Mouse (Mus musculus): ENCODE results near the gene Tjap1. TPM values are rescaled to one million over a fixed set of nuclear protein-coding genes. Genes with fewer than 3 reads are reported as not detected.

The Tjap1 gene
- polyA plus RNA-seq, 1 experiment from 2014 or later = 48.8 TPM

DNA sequence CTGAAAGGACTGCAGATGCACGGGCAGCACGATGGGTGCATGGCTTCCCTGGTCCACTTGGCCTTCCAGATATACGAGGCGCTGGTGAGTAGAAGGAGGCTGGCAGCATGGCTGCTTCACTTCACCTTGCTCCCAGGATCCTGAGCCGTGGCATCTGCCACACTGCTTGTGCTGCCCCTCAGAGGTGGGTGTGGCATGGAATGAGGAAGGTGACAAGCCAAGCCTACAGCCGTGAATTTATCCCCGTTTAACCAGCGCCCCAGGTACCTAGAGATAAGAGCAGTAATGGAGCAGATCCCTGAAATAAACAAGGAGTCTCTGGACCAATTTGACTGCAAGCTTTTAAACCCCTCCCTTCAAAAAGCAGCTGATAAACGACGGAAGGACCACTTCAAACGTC lies 41.4 kb downstream of the Tjap1 start:
- H3K27ac ChIP-seq (ENCODE audit: low read depth, low read length) = no peak overlapping the region
- H3K4me1 ChIP-seq (ENCODE audit: control insufficient read depth, insufficient read depth, low read length) = peaks cover under 1% of the 10 kb centered on the region; the same call in 1 of the 2 replicates
- no peak overlapping the region for H3K4me3 ChIP-seq (ENCODE audit: low read depth, low read length)
- no peaks in the 10 kb centered on the region for H3K27me3 ChIP-seq (ENCODE audit: control insufficient read depth, insufficient read depth, low read length)
- H3K36me3 ChIP-seq (ENCODE audit: control insufficient read depth, insufficient read depth, low read length) = peaks cover 42% of the 10 kb centered on the region
- H3K9ac ChIP-seq (ENCODE audit: low read length) = no peak overlapping the region
- no peaks in the 10 kb centered on the region for H3K9me3 ChIP-seq (ENCODE audit: control insufficient read depth, low read length)
- DNase-seq (ENCODE audit: low spot score) (no peak), ATAC-seq (ENCODE audit: insufficient read depth, low FRiP score, low TSS enrichment) (no peak)
- no peak overlapping the region for H3K4me2 ChIP-seq (ENCODE audit: low read depth)
- 87% methylated on average over 11 of the region's 11 CpGs for WGBS

DNA sequence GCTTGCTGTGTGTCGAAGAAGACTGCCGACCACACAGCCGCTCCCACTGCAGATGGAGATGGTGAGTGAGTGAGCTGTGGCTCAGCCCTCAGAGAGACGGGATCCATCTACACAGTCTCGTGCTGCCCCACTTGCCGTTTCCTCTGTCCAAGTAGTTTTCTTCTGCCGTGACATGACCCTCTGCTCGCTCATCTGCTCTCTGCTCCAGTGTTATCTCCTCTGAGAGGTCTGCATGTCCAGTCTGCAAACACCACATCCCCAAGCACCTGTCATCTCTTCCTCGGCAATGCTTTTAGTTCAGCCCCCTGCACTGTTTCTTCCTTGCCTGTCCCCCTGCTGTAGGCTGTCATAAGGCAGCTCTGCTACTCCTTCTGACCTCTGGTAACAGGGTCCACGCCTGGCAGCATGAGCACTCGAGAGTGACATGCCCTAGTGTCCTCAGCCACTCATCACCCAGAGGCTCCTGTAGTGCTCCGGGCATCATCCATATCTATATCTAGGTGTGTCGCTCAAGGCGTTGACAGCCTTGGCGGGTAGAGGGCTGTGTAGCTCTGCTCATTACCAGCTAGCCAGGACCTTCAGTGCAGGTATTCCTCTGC lies 43.2 kb downstream of the Tjap1 start:
- no peaks in the 10 kb centered on the region for H3K4me1 ChIP-seq (ENCODE audit: control insufficient read depth, insufficient read depth, low read length)
- H3K27ac ChIP-seq (ENCODE audit: low read depth, low read length) = no peak overlapping the region
- H3K9me3 ChIP-seq (ENCODE audit: control insufficient read depth, low read length) = no peaks in the 10 kb centered on the region
- 92% methylated on average over 15 of the region's 15 CpGs for WGBS
- H3K36me3 ChIP-seq (ENCODE audit: control insufficient read depth, insufficient read depth, low read length) = peaks cover 39% of the 10 kb centered on the region
- no peaks in the 10 kb centered on the region for H3K27me3 ChIP-seq (ENCODE audit: control insufficient read depth, insufficient read depth, low read length)
- ATAC-seq (ENCODE audit: insufficient read depth, low FRiP score, low TSS enrichment) = no peak
- no peak overlapping the region for H3K4me2 ChIP-seq (ENCODE audit: low read depth)
- no peak for DNase-seq (ENCODE audit: low spot score)
- H3K4me3 ChIP-seq (ENCODE audit: low read depth, low read length) = no peak overlapping the region
- no peak overlapping the region for H3K9ac ChIP-seq (ENCODE audit: low read length)

DNA sequence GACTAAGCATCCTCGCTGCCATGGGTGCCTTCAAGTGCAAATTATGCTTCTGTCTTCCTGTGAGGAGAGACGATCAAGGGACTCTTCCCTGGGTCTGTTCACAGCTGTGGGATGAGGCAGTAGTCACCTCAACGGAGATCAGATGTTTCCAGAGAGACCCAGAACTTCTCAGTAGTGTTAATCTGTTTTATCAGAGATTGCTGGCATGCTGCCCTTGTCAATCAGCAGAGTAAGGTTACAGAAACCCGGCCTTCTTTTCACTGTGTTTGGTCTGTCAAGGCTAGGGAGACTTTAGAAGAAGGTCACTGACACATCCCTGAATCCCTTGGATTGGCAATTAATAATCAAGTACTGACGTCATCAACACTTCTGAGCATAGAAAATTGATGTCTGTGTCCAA lies 45.3 kb downstream of the Tjap1 start:
- H3K36me3 ChIP-seq (ENCODE audit: control insufficient read depth, insufficient read depth, low read length) = peaks cover 35% of the 10 kb centered on the region
- DNase-seq (ENCODE audit: low spot score) (no peak), ATAC-seq (ENCODE audit: insufficient read depth, low FRiP score, low TSS enrichment) (no peak)
- no peak overlapping the region for H3K4me2 ChIP-seq (ENCODE audit: low read depth)
- H3K9me3 ChIP-seq (ENCODE audit: control insufficient read depth, low read length) = no peaks in the 10 kb centered on the region
- no peaks in the 10 kb centered on the region for H3K4me1 ChIP-seq (ENCODE audit: control insufficient read depth, insufficient read depth, low read length)
- 88% methylated on average over 5 of the region's 5 CpGs for WGBS
- no peaks in the 10 kb centered on the region for H3K27me3 ChIP-seq (ENCODE audit: control insufficient read depth, insufficient read depth, low read length)
- no peak overlapping the region for H3K9ac ChIP-seq (ENCODE audit: low read length)
- no peak overlapping the region for H3K27ac ChIP-seq (ENCODE audit: low read depth, low read length)
- no peak overlapping the region for H3K4me3 ChIP-seq (ENCODE audit: low read depth, low read length)

DNA sequence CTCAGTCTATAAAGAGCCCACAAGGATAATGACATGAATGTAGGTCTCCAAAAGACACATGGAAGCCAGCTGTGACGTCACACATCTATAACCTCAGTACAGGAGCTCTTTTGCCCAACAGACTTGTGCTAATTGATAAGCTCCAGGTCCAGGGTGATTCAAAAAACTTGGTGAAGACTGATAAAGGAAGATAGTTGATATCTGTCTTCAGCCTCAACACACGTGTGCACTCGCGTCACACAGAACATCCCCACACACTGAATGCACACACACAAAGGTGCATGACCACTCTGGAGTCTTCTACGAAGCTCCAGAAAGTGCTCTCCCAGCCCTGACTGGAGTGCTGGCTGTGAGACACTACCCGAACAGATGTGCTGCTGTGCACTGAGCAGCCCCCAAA lies 45.7 kb downstream of the Tjap1 start:
- Histone ChIP-seq H3K9ac (ENCODE audit: low read length) (no peak overlapping the region), H3K4me3 (ENCODE audit: low read depth, low read length) (no peak overlapping the region), H3K27me3 (ENCODE audit: control insufficient read depth, insufficient read depth, low read length) (no peaks in the 10 kb centered on the region), H3K9me3 (ENCODE audit: control insufficient read depth, low read length) (no peaks in the 10 kb centered on the region), H3K4me2 (ENCODE audit: low read depth) (no peak overlapping the region), H3K36me3 (ENCODE audit: control insufficient read depth, insufficient read depth, low read length) (peaks cover 31% of the 10 kb centered on the region), H3K27ac (ENCODE audit: low read depth, low read length) (no peak overlapping the region), H3K4me1 (ENCODE audit: control insufficient read depth, insufficient read depth, low read length) (no peaks in the 10 kb centered on the region)
- 91% methylated on average over 6 of the region's 6 CpGs for WGBS
- ATAC-seq (ENCODE audit: insufficient read depth, low FRiP score, low TSS enrichment) (no peak), DNase-seq (ENCODE audit: low spot score) (no peak)

DNA sequence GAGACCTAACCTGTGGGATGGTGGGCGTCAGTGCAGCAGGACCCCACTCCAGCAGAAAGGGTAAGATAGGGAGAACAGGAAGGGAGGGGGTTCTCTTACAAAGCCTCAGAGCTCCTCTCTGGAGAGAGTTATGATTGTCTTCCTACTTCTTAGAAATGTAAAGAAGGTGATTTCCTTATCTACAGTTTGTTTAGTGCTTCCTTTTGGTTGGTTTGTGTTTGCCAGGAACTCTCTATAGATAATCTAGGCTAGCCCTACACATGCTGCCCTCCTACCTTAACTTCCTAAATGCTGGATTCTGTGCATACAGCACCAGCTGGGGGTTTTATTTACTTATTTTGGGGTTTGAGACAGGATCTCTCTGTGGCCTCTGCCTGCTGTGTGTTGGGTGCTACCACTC lies 46.8 kb downstream of the Tjap1 start:
- H3K9ac ChIP-seq (ENCODE audit: low read length) = no peak overlapping the region
- H3K36me3 ChIP-seq (ENCODE audit: control insufficient read depth, insufficient read depth, low read length) = peaks cover 24% of the 10 kb centered on the region

DNA sequence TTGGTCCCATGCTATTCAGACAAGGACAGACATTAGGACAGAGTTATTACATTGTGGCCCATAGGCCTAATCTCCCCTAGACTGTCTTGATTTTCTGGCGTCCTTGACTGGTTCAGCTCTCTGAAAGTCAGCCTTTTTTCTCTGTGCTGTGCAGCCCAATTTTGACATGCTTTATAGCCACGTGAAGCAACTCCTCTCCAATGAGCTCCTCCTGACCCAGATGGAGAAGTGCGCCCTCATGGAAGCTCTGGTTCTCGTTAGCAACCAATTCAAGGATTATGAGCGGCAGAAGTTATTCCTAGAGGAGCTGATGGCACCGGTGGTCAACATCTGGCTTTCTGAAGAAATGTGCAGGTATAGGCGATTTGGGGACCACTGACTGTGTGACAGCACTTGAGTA lies 55.2 kb downstream of the Tjap1 start:
- no peak for DNase-seq (ENCODE audit: low spot score)
- Histone ChIP-seq H3K9ac (ENCODE audit: low read length) (no peak overlapping the region), H3K36me3 (ENCODE audit: control insufficient read depth, insufficient read depth, low read length) (peaks cover 36% of the 10 kb centered on the region), H3K4me2 (ENCODE audit: low read depth) (no peak overlapping the region), H3K4me1 (ENCODE audit: control insufficient read depth, insufficient read depth, low read length) (no peaks in the 10 kb centered on the region), H3K9me3 (ENCODE audit: control insufficient read depth, low read length) (no peaks in the 10 kb centered on the region), H3K4me3 (ENCODE audit: low read depth, low read length) (no peak overlapping the region), H3K27ac (ENCODE audit: low read depth, low read length) (no peak overlapping the region), H3K27me3 (ENCODE audit: control insufficient read depth, insufficient read depth, low read length) (no peaks in the 10 kb centered on the region)
- 85% methylated on average over 7 of the region's 7 CpGs for WGBS
- ATAC-seq (ENCODE audit: insufficient read depth, low FRiP score, low TSS enrichment) = no peak

More for the DNA sequence above, 46.8 kb downstream of the Tjap1 start:
- WGBS = 80% methylated on average over 1 of the region's 1 CpGs
- Histone ChIP-seq H3K9me3 (ENCODE audit: control insufficient read depth, low read length) (no peaks in the 10 kb centered on the region), H3K4me3 (ENCODE audit: low read depth, low read length) (no peak overlapping the region), H3K27ac (ENCODE audit: low read depth, low read length) (no peak overlapping the region), H3K27me3 (ENCODE audit: control insufficient read depth, insufficient read depth, low read length) (no peaks in the 10 kb centered on the region), H3K4me2 (ENCODE audit: low read depth) (no peak overlapping the region), H3K4me1 (ENCODE audit: control insufficient read depth, insufficient read depth, low read length) (no peaks in the 10 kb centered on the region)
- DNase-seq (ENCODE audit: low spot score) (no peak), ATAC-seq (ENCODE audit: insufficient read depth, low FRiP score, low TSS enrichment) (no peak)

DNA sequence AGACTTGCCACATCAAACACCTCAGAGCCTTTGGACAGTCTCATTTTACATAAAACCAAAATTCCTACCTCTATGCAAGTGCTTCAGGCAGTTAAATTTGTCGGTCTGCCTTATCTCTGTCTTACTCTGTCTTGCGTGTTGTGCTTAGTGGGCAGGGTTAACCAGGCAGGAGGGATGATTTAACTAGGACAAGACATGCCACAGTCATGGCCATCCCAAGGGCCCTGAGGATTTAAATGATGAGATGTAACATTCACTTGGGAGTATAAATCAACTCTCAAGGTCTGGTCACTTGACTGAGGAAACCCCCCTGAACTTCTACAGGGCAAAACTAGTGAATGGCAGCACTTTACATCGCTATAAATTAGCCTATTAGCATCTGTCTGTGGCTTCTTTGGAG lies 61.2 kb downstream of the Tjap1 start:
- Histone ChIP-seq H3K36me3 (ENCODE audit: control insufficient read depth, insufficient read depth, low read length) (peaks cover 31% of the 10 kb centered on the region), H3K27me3 (ENCODE audit: control insufficient read depth, insufficient read depth, low read length) (no peaks in the 10 kb centered on the region), H3K4me1 (ENCODE audit: control insufficient read depth, insufficient read depth, low read length) (no peaks in the 10 kb centered on the region), H3K4me3 (ENCODE audit: low read depth, low read length) (no peak overlapping the region), H3K4me2 (ENCODE audit: low read depth) (no peak overlapping the region), H3K27ac (ENCODE audit: low read depth, low read length) (no peak overlapping the region), H3K9me3 (ENCODE audit: control insufficient read depth, low read length) (no peaks in the 10 kb centered on the region), H3K9ac (ENCODE audit: low read length) (no peak overlapping the region)
- WGBS = 95% methylated on average over 3 of the region's 3 CpGs
- ATAC-seq (ENCODE audit: insufficient read depth, low FRiP score, low TSS enrichment) (no peak), DNase-seq (ENCODE audit: low spot score) (no peak)

DNA sequence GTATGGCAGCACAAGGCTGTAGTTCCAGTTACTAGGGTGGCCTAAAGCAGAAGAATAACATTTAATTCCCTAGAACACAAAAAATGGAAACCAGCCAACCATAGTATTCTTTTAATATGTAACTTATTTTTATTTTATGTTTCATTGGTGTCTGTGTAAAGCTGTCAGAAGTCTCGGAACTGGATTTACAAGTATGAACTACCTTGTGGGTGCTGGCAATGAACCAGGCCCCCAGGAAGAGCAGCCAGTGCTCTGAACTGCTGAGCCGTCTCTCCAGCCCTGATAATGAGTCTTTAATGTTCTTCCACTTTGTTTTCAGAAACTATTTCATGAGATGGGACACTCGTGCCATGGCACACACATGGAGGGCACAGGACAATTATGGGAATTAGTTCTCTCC lies 72.3 kb downstream of the Tjap1 start:
- Histone ChIP-seq H3K27ac (ENCODE audit: low read depth, low read length) (no peak overlapping the region), H3K9ac (ENCODE audit: low read length) (no peak overlapping the region), H3K4me2 (ENCODE audit: low read depth) (no peak overlapping the region), H3K9me3 (ENCODE audit: control insufficient read depth, low read length) (no peaks in the 10 kb centered on the region), H3K36me3 (ENCODE audit: control insufficient read depth, insufficient read depth, low read length) (peaks cover 6% of the 10 kb centered on the region; the same call in 1 of the 2 replicates), H3K4me1 (ENCODE audit: control insufficient read depth, insufficient read depth, low read length) (no peaks in the 10 kb centered on the region), H3K4me3 (ENCODE audit: low read depth, low read length) (no peak overlapping the region), H3K27me3 (ENCODE audit: control insufficient read depth, insufficient read depth, low read length) (no peaks in the 10 kb centered on the region)
- 95% methylated on average over 3 of the region's 3 CpGs for WGBS
- no peak for ATAC-seq (ENCODE audit: insufficient read depth, low FRiP score, low TSS enrichment)
- DNase-seq (ENCODE audit: low spot score) = no peak
